Mouse (Mus musculus): ENCODE data around the gene Myoz1. TPM values are rescaled to one million over a fixed set of nuclear protein-coding genes. Genes with fewer than 3 reads are reported as not detected.

Myoz1 gene
- polyA plus RNA-seq, 1 experiment from 2014 or later = 0.31 TPM

DNA sequence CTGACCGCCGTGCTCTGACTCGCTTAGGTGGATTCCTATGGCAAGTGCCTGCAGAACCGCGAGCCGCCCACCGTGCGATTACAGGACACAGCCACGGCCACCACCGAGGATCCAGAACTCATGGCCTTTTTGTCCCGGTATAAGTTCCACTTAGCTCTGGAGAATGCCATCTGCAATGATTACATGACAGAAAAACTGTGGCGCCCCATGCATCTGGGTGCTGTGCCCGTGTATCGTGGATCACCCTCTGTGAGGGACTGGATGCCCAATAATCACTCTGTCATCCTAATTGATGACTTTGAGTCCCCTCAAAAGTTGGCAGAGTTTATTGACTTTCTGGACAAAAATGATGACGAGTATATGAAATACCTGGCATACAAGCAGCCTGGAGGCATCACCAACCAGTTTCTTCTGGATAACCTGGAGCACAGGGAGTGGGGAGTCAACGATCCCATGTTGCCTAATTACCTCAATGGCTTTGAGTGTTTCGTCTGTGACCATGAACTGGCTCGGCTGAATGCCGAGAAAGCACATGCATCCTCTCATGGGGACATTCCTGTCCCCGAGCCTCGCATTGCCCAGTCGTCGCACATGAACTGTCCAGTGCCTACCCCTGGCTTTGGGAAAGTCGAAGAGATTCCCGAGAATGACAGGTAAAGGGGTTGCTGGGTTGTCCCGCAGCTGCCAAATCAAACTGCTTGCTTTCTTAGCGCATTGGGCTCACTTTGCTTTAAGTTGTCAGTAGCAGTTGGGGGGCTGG is 39.6 kb upstream of the Myoz1 start:
- 11% methylated on average over 24 of the region's 27 CpGs for WGBS
- Histone ChIP-seq H3K4me3 (ENCODE audit: low read depth, low read length) (peak overlapping the region; percentile 90), H3K9ac (replicated peaks; ENCODE audit: low read depth, low read length) (peak overlapping the region; percentile 85), H3K36me3 (ENCODE audit: control insufficient read depth, insufficient read depth, low read length) (peaks cover 24% of the 10 kb centered on the region), H3K27me3 (ENCODE audit: control insufficient read depth, insufficient read depth, low read length) (no peaks in the 10 kb centered on the region), H3K27ac (ENCODE audit: low read depth, low read length) (peak overlapping the region; percentile 97), H3K4me1 (ENCODE audit: control insufficient read depth, insufficient read depth, low read length) (peaks cover 43% of the 10 kb centered on the region), H3K9me3 (ENCODE audit: control insufficient read depth, low read length) (no peaks in the 10 kb centered on the region), H3K4me2 (ENCODE audit: low read depth, low read length) (peak overlapping the region; percentile 68)
- no peak; the same call in none of the 2 replicates for ATAC-seq (ENCODE audit: low read depth)

DNA sequence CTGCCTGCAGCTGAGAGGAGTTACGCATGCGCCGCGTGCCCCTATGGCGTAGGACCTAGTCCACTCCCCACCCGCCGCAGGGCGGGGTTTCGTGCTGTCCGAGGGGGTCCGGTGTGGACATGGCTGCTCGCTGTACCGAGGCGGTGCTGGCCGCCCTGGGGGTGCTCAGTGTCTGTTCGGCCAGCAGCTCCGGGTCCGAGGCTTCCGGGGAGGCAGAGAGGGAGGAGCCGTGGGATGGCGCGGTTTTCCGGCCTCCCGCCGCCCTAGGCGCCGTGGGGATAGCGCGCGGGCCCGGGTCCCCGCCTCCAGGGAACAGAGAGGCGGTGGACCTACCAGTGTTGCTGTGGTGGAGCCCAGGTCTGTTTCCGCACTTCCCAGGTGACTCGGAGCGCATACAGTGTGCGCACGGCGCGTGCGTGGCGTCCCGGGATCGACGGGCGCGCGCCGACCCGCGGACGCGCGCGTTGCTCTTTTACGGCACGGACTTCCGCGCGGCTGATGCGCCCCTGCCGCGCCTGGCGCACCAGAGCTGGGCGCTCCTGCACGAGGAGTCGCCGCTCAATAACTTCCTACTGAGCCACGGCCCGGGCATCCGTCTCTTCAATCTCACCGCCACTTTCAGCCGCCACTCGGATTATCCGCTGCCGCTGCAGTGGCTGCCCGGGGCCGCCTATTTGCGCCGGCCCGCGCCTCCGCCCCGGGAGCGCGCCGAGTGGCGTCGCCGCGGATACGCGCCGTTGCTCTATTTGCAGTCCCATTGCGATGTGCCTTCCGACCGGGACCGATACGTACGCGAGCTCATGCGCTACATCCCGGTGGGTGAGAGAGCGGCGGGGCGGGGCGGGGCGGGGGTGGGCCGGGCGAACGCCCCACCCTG is 38.8 kb upstream of the Myoz1 start, which contains the start of gene Fut11:
TSS of gene Fut11 (plus strand) at position 85 of the 877 bp plus-strand sequence.
- H3K9me3 ChIP-seq (ENCODE audit: control insufficient read depth, low read length) = no peaks in the 10 kb centered on the region
- peak within 1 kb of the TSS; percentile 97 for H3K27ac ChIP-seq (ENCODE audit: low read depth, low read length)
- peak within 1 kb of the TSS; percentile 85 for H3K9ac ChIP-seq (replicated peaks; ENCODE audit: low read depth, low read length)
- peaks cover 29% of the 10 kb centered on the region for H3K36me3 ChIP-seq (ENCODE audit: control insufficient read depth, insufficient read depth, low read length)
- peak; percentile 93 for ATAC-seq (ENCODE audit: low read depth)
- H3K4me2 ChIP-seq (ENCODE audit: low read depth, low read length) = peak within 1 kb of the TSS; percentile 68
- WGBS = under 1% methylated on average over 104 of the region's 111 CpGs
- H3K27me3 ChIP-seq (ENCODE audit: control insufficient read depth, insufficient read depth, low read length) = no peaks in the 10 kb centered on the region
- H3K4me1 ChIP-seq (ENCODE audit: control insufficient read depth, insufficient read depth, low read length) = peaks cover 41% of the 10 kb centered on the region
- peak within 1 kb of the TSS; percentile 90 for H3K4me3 ChIP-seq (ENCODE audit: low read depth, low read length)

DNA sequence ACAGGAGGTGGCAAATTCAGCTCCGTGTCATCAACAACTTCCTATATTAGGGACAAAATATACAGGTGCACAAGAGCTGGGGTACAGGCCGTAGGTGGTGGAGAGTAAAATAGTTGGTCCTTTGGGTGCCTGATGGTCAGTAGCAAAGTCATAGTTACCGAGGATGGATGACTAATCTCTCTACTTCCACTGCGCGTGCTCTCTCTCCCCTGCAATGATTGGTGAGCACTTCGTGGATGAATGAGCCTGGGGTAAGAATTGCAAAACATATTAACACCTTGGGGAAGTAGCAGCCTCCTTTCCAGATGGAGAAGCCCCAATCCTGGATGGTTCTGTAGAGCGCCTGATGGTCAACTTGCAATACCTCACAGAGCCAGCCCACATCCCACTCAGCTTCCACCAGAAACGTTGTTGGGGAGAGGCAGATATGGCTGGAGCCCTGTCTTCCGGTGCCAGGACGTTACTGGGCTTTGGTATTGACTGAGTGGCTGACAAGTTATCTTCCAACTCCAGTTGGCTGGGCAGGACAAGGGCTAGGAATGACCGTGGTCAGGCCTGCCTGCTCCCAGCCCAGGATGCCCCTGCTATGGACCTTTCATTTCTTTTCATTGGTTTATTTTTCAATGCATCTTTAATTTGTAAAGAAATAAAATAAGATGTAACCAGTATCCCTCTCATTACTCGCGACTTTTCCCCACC is 38.0 kb upstream of the Myoz1 start:
- Histone ChIP-seq H3K27me3 (ENCODE audit: control insufficient read depth, insufficient read depth, low read length) (no peaks in the 10 kb centered on the region), H3K36me3 (ENCODE audit: control insufficient read depth, insufficient read depth, low read length) (peaks cover 37% of the 10 kb centered on the region), H3K9me3 (ENCODE audit: control insufficient read depth, low read length) (no peaks in the 10 kb centered on the region), H3K4me1 (ENCODE audit: control insufficient read depth, insufficient read depth, low read length) (peaks cover 37% of the 10 kb centered on the region), H3K4me3 (ENCODE audit: low read depth, low read length) (peak overlapping the region; percentile 90), H3K27ac (ENCODE audit: low read depth, low read length) (peak overlapping the region; percentile 97), H3K4me2 (ENCODE audit: low read depth, low read length) (peak overlapping the region; percentile 68), H3K9ac (replicated peaks; ENCODE audit: low read depth, low read length) (peak overlapping the region; percentile 85)
- ATAC-seq (ENCODE audit: low read depth) = peak; percentile 38
- 49% methylated on average over 13 of the region's 13 CpGs for WGBS

DNA sequence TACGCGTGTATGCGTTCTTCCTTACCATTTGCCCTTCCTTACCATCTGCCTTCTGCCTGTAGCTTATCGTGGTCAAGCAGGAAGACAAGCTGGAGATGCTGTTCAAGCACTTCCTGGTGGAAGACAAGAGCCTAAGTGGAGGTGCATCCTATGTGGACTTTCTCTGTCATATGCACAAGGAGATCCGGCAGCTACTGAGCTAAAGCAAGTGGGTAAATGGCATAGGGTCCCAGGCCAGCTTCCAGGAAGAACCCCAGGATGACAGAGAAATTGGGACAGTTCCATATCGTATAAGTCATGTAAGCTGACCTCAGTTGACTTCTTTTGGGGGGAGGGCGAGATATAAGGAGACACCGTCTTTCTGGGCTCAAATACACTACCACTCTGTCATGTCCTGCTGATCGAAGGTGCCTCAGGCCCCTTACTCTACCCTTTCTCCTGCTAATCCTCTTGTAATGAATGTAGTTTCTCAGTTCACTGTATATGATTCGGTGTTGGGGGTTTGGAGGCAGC is 37.3 kb upstream of the Myoz1 start:
- WGBS = 94% methylated on average over 10 of the region's 10 CpGs
- H3K4me1 ChIP-seq (ENCODE audit: control insufficient read depth, insufficient read depth, low read length) = peaks cover 32% of the 10 kb centered on the region
- H3K27me3 ChIP-seq (ENCODE audit: control insufficient read depth, insufficient read depth, low read length) = no peaks in the 10 kb centered on the region
- H3K27ac ChIP-seq (ENCODE audit: low read depth, low read length) = no peak overlapping the region
- H3K36me3 ChIP-seq (ENCODE audit: control insufficient read depth, insufficient read depth, low read length) = peaks cover 44% of the 10 kb centered on the region
- ATAC-seq (ENCODE audit: low read depth) = no peak
- no peak overlapping the region for H3K4me2 ChIP-seq (ENCODE audit: low read depth, low read length)
- H3K4me3 ChIP-seq (ENCODE audit: low read depth, low read length) = no peak overlapping the region
- no peak overlapping the region for H3K9ac ChIP-seq (replicated peaks; ENCODE audit: low read depth, low read length)
- no peaks in the 10 kb centered on the region for H3K9me3 ChIP-seq (ENCODE audit: control insufficient read depth, low read length)

DNA sequence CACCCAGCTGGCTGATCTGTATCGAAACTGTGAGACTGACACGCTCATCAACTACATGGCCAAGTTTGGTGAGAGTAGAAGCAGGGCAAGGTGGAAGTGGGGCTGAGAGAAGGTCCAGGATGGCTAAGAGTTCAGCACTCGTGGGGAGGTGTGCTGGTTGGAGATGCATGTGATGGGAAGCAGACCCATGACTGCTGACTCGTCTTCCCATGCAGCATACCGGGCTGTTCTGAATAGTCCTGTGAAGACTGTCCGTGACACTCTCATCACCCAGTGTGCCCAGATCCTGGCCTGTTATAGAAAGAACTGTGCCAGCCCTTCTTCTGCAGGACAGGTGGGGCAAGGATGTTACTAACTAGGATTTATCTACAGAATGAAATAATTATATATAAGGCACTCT is 35.4 kb upstream of the Myoz1 start:
- H3K27me3 ChIP-seq (ENCODE audit: control insufficient read depth, insufficient read depth, low read length) = no peaks in the 10 kb centered on the region
- WGBS = 94% methylated on average over 6 of the region's 6 CpGs
- H3K9ac ChIP-seq (replicated peaks; ENCODE audit: low read depth, low read length) = no peak overlapping the region
- H3K4me2 ChIP-seq (ENCODE audit: low read depth, low read length) = no peak overlapping the region
- H3K4me1 ChIP-seq (ENCODE audit: control insufficient read depth, insufficient read depth, low read length) = peaks cover 13% of the 10 kb centered on the region
- H3K9me3 ChIP-seq (ENCODE audit: control insufficient read depth, low read length) = no peaks in the 10 kb centered on the region
- H3K4me3 ChIP-seq (ENCODE audit: low read depth, low read length) = no peak overlapping the region
- H3K36me3 ChIP-seq (ENCODE audit: control insufficient read depth, insufficient read depth, low read length) = peaks cover 62% of the 10 kb centered on the region
- no peak for ATAC-seq (ENCODE audit: low read depth)
- no peak overlapping the region for H3K27ac ChIP-seq (ENCODE audit: low read depth, low read length)

DNA sequence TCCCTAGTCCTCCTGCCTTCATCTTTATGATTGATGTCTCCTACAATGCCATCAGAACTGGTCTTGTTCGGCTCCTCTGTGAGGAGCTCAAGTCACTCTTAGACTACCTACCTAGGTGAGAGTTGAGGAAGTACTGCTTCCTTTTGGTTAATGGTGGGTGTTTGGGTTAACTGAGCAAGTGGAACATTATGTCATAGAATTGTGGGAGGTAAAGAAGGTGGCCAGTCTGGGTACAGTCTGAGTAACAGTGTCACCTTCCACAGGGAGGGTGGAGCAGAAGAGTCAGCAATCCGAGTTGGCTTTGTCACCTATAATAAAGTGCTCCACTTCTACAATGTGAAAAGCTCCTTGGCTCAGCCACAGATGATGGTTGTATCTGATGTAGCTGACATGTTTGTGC is 32.7 kb upstream of the Myoz1 start:
- H3K36me3 ChIP-seq (ENCODE audit: control insufficient read depth, insufficient read depth, low read length) = peaks cover 87% of the 10 kb centered on the region
- WGBS = 95% methylated on average over 2 of the region's 2 CpGs
- no peak overlapping the region for H3K4me3 ChIP-seq (ENCODE audit: low read depth, low read length)
- H3K9ac ChIP-seq (replicated peaks; ENCODE audit: low read depth, low read length) = no peak overlapping the region
- no peaks in the 10 kb centered on the region for H3K9me3 ChIP-seq (ENCODE audit: control insufficient read depth, low read length)
- H3K4me1 ChIP-seq (ENCODE audit: control insufficient read depth, insufficient read depth, low read length) = no peaks in the 10 kb centered on the region
- no peak overlapping the region for H3K27ac ChIP-seq (ENCODE audit: low read depth, low read length)
- H3K27me3 ChIP-seq (ENCODE audit: control insufficient read depth, insufficient read depth, low read length) = no peaks in the 10 kb centered on the region
- no peak overlapping the region for H3K4me2 ChIP-seq (ENCODE audit: low read depth, low read length)
- no peak for ATAC-seq (ENCODE audit: low read depth)

DNA sequence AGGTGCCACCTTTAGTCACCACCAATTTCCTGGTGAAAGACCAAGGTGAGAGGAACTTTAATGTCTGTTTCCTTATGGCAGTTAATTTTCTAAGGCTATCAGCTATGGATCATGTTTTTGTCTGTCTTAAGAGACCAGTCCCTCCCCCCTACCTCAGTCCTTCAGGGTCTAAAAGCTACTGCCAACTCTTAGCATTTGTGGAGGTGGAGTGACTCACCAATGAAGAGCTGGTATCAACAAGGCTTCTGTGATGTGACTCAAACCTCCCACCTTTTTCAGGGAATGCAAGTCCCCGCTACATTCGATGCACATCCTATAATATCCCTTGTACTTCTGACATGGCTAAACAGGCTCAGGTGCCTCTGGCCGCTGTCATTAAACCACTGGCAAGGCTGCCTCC is 30.2 kb upstream of the Myoz1 start:
- Histone ChIP-seq H3K9ac (replicated peaks; ENCODE audit: low read depth, low read length) (no peak overlapping the region), H3K4me3 (ENCODE audit: low read depth, low read length) (no peak overlapping the region), H3K36me3 (ENCODE audit: control insufficient read depth, insufficient read depth, low read length) (peaks cover 92% of the 10 kb centered on the region), H3K4me1 (ENCODE audit: control insufficient read depth, insufficient read depth, low read length) (no peaks in the 10 kb centered on the region), H3K27me3 (ENCODE audit: control insufficient read depth, insufficient read depth, low read length) (no peaks in the 10 kb centered on the region), H3K9me3 (ENCODE audit: control insufficient read depth, low read length) (no peaks in the 10 kb centered on the region), H3K27ac (ENCODE audit: low read depth, low read length) (no peak overlapping the region), H3K4me2 (ENCODE audit: low read depth, low read length) (no peak overlapping the region)
- 95% methylated on average over 3 of the region's 3 CpGs for WGBS
- no peak for ATAC-seq (ENCODE audit: low read depth)

DNA sequence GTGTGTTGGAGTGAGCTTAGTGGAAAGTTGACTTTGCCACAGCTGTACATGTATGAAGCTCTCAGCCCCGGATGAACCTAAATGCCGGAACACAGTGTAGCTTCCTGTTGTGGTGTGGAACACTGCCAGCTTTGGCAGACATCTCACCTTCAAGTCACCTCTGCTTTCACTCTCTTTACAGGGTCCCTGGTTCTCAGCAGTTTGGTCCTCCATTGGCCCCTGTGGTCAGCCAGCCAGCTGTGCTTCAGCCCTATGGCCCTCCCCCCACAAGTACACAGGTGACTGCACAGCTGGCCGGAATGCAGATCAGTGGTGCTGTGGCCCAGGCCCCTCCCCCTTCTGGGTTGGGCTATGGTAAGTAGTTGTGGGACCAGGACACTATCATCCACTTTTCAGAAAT is 26.2 kb upstream of the Myoz1 start:
- Histone ChIP-seq H3K4me1 (ENCODE audit: control insufficient read depth, insufficient read depth, low read length) (no peaks in the 10 kb centered on the region), H3K9ac (replicated peaks; ENCODE audit: low read depth, low read length) (no peak overlapping the region), H3K9me3 (ENCODE audit: control insufficient read depth, low read length) (no peaks in the 10 kb centered on the region), H3K4me3 (ENCODE audit: low read depth, low read length) (no peak overlapping the region), H3K36me3 (ENCODE audit: control insufficient read depth, insufficient read depth, low read length) (peaks cover 87% of the 10 kb centered on the region), H3K27me3 (ENCODE audit: control insufficient read depth, insufficient read depth, low read length) (no peaks in the 10 kb centered on the region), H3K4me2 (ENCODE audit: low read depth, low read length) (no peak overlapping the region), H3K27ac (ENCODE audit: low read depth, low read length) (no peak overlapping the region)
- ATAC-seq (ENCODE audit: low read depth) = no peak
- 88% methylated on average over 3 of the region's 3 CpGs for WGBS
